Mouse (Mus musculus): ENCODE data around the gene Pga5. TPM values are rescaled to one million over a fixed set of nuclear protein-coding genes. Genes with fewer than 3 reads are reported as not detected.

The Pga5 gene
- not detected for total RNA-seq (2021)
- long read RNA-seq, experiment 1: 0 reads
- long read RNA-seq, experiment 2: 0 reads

GRCm38 (mm10) chr19:10677915-10678771 is at the start of gene Pga5:
Pga5 (minus strand) TSS chr19:10678071.
- peak within 1 kb of the TSS; percentile 65 for H3K27ac ChIP-seq
- DNase-seq (ENCODE audit: low spot score in 2 of 2): peak; percentile 79 to 89
- TF ChIP-seq CTCF (conservative IDR thresholded peaks at IDR 0.05): peak; percentile 95

GRCm38 (mm10) chr19:10724629-10725363 is 46.9 kb upstream of the Pga5 start:
- TF ChIP-seq CTCF (conservative IDR thresholded peaks at IDR 0.05): no peak
- no peak overlapping the region for H3K4me3 ChIP-seq
- no peak for DNase-seq (ENCODE audit: low spot score in 2 of 2)
- no peak overlapping the region for H3K27ac ChIP-seq

More at GRCm38 (mm10) chr19:10677915-10678771, at the start of gene Pga5:
- no peak within 1 kb of the TSS for H3K4me3 ChIP-seq

GRCm38 (mm10) chr19:10723649-10724048 is 45.8 kb upstream of the Pga5 start:
- no peak overlapping the region for H3K4me3 ChIP-seq
- no peak for DNase-seq (ENCODE audit: low spot score in 2 of 2)
- TF ChIP-seq CTCF (conservative IDR thresholded peaks at IDR 0.05): no peak
- H3K27ac ChIP-seq: no peak overlapping the region

- no peak overlapping the region for H3K4me3 ChIP-seq
- no peak for TF ChIP-seq CTCF (conservative IDR thresholded peaks at IDR 0.05)
- no peak overlapping the region for H3K27ac ChIP-seq
- DNase-seq (ENCODE audit: low spot score in 2 of 2): no peak
Measured at GRCm38 (mm10) chr19:10723084-10723483, 45.2 kb upstream of the Pga5 start.

GRCm38 (mm10) chr19:10721064-10721463 is 43.2 kb upstream of the Pga5 start:
- H3K4me3 ChIP-seq: no peak overlapping the region
- no peak overlapping the region for H3K27ac ChIP-seq
- TF ChIP-seq CTCF (conservative IDR thresholded peaks at IDR 0.05): no peak
- DNase-seq (ENCODE audit: low spot score in 2 of 2): no peak

- no peak overlapping the region for H3K27ac ChIP-seq
- no peak for TF ChIP-seq CTCF (conservative IDR thresholded peaks at IDR 0.05)
- no peak overlapping the region for H3K4me3 ChIP-seq
- DNase-seq (ENCODE audit: low spot score in 2 of 2): no peak
Measured at GRCm38 (mm10) chr19:10720524-10720923, 42.7 kb upstream of the Pga5 start.

GRCm38 (mm10) chr19:10719751-10720150 is 41.9 kb upstream of the Pga5 start:
- H3K4me3 ChIP-seq: no peak overlapping the region
- no peak overlapping the region for H3K27ac ChIP-seq
- DNase-seq (ENCODE audit: low spot score in 2 of 2): no peak
- no peak for TF ChIP-seq CTCF (conservative IDR thresholded peaks at IDR 0.05)

- no peak for DNase-seq (ENCODE audit: low spot score in 2 of 2)
- no peak overlapping the region for H3K27ac ChIP-seq
- TF ChIP-seq CTCF (conservative IDR thresholded peaks at IDR 0.05): no peak
- no peak overlapping the region for H3K4me3 ChIP-seq
Measured at GRCm38 (mm10) chr19:10718251-10718775, 40.4 kb upstream of the Pga5 start.

- no peak for TF ChIP-seq CTCF (conservative IDR thresholded peaks at IDR 0.05)
- Histone ChIP-seq H3K27ac (peak overlapping the region; percentile 19; the same call in 1 of the 2 replicates), H3K4me3 (no peak overlapping the region)
- no peak for DNase-seq (ENCODE audit: low spot score in 2 of 2)
Measured at GRCm38 (mm10) chr19:10715476-10715875, 37.6 kb upstream of the Pga5 start.

GRCm38 (mm10) chr19:10714682-10715475 is 37.0 kb upstream of the Pga5 start:
- peak; percentile 78 for TF ChIP-seq CTCF (conservative IDR thresholded peaks at IDR 0.05)
- DNase-seq (ENCODE audit: low spot score in 2 of 2): peak; percentile 78 to 87
- Histone ChIP-seq H3K4me3 (no peak overlapping the region), H3K27ac (peak overlapping the region; percentile 19; the same call in 1 of the 2 replicates)

GRCm38 (mm10) chr19:10714168-10714567 is 36.3 kb upstream of the Pga5 start:
- no peak for DNase-seq (ENCODE audit: low spot score in 2 of 2)
- TF ChIP-seq CTCF (conservative IDR thresholded peaks at IDR 0.05): no peak
- no peak overlapping the region for H3K4me3 ChIP-seq
- H3K27ac ChIP-seq: 0 out of 2 replicates have a peak overlapping the region, but pooled peaks have one; percentile 3

- Histone ChIP-seq H3K27ac (no peak overlapping the region), H3K4me3 (no peak overlapping the region)
- TF ChIP-seq CTCF (conservative IDR thresholded peaks at IDR 0.05): no peak
- DNase-seq (ENCODE audit: low spot score in 2 of 2): no peak
Measured at GRCm38 (mm10) chr19:10713551-10713950, 35.7 kb upstream of the Pga5 start.

All from layer of hippocampus, adult 2 months (tissue).